Mouse (Mus musculus) CH12.LX (cell line): ENCODE measurements around the gene Proca1. TPM values are rescaled to one million over a fixed set of nuclear protein-coding genes. Genes with fewer than 3 reads are reported as not detected.

ENCODE experiments used
- DNase-seq: peaks from one replicate; pipeline ENCODE4 v3.0.0-alpha.2; 2013; ENCODE audit errors: extremely low read depth
- H3K27ac ChIP-seq: 2 replicates; pipeline ENCODE4 v1.5.1; 2012; ENCODE audit warnings: low read depth, mild to moderate bottlenecking, control low read depth, moderate library complexity; ENCODE audit not compliant: insufficient read depth
- H3K27me3 ChIP-seq: replicated peaks from 2 replicates; pipeline ENCODE3; 2012; ENCODE audit warnings: inconsistent platforms
- H3K36me3 ChIP-seq, 2 experiments: replicated peaks in 1 of 2; 2 replicates each; pipeline versions ENCODE3 to v1.6.1; 2012; ENCODE audit warnings: inconsistent platforms in 1 of 2, low read length in 1 of 2, mild to moderate bottlenecking in 1 of 2, mixed read lengths in 1 of 2, moderate library complexity in 1 of 2; ENCODE audit not compliant: control insufficient read depth in 1 of 2, insufficient read depth in 1 of 2
- H3K4me1 ChIP-seq, 2 experiments: 2 replicates each; pipeline ENCODE4 v1.6.1; 2012; ENCODE audit warnings: inconsistent platforms in 1 of 2, moderate library complexity in 1 of 2; ENCODE audit not compliant: insufficient read depth in 2 of 2, control insufficient read depth in 1 of 2
- H3K4me2 ChIP-seq: 2 replicates; pipeline ENCODE4 v1.6.1; 2012; ENCODE audit warnings: low read depth, mild to moderate bottlenecking, control low read depth; ENCODE audit not compliant: poor library complexity, insufficient read depth, severe bottlenecking
- H3K4me3 ChIP-seq, 3 experiments: fragments of 150-350 bp in 1 of 3; sonication (generic) in 1 of 3; replicated peaks in 1 of 3; 2 replicates each; pipeline versions ENCODE3 to v1.5.1; 2011 to 2012; ENCODE audit warnings: low read depth in 2 of 3, low read length in 2 of 3, mild to moderate bottlenecking in 2 of 3, moderate library complexity in 2 of 3, control low read depth in 1 of 3, improper control_type of control experiment in 1 of 3, inconsistent platforms in 1 of 3, mixed read lengths in 1 of 3; ENCODE audit not compliant: poor library complexity in 1 of 3
- H3K79me2 ChIP-seq: replicated peaks from 2 replicates; pipeline ENCODE4 v1.6.1; 2012; ENCODE audit warnings: mild to moderate bottlenecking, moderate library complexity; ENCODE audit not compliant: control insufficient read depth, poor library complexity, insufficient read depth, severe bottlenecking; ENCODE audit errors: extremely low read depth
- H3K9ac ChIP-seq: 2 replicates; pipeline ENCODE4 v1.6.1; 2012; ENCODE audit warnings: low read depth, mild to moderate bottlenecking, control low read depth, moderate library complexity; ENCODE audit not compliant: insufficient read depth
- H3K9me3 ChIP-seq: replicated peaks from 2 replicates; pipeline ENCODE3; 2012; ENCODE audit warnings: low read length, inconsistent platforms, mixed read lengths
- CHD1 ChIP-seq: IDR thresholded peaks from 2 replicates; pipeline ENCODE4 v1.6.1; 2012; ENCODE audit warnings: low read depth, low read length, improper control_type of control experiment, inconsistent platforms
- CHD2 ChIP-seq: IDR thresholded peaks from 2 replicates; pipeline ENCODE4 v1.6.1; 2011; ENCODE audit warnings: low read length, improper control_type of control experiment
- CTCF ChIP-seq, 2 experiments: IDR thresholded peaks in 1 of 2; conservative IDR thresholded peaks in 1 of 2; 2 replicates each; pipeline ENCODE4 v1.5.1; 2011 to 2012; ENCODE audit warnings: low read depth in 2 of 2, low read length in 2 of 2, improper control_type of control experiment in 1 of 2, inconsistent platforms in 1 of 2, mild to moderate bottlenecking in 1 of 2, moderate library complexity in 1 of 2
- ELF1 ChIP-seq: IDR thresholded peaks from 2 replicates; pipeline ENCODE4 v1.6.1; 2014; ENCODE audit warnings: low read depth, mild to moderate bottlenecking, inconsistent platforms, low read length, improper control_type of control experiment
- EP300 ChIP-seq: IDR thresholded peaks from 2 replicates; pipeline ENCODE4 v1.6.1; 2011; ENCODE audit warnings: low read length, improper control_type of control experiment
- ETS1 ChIP-seq: conservative IDR thresholded peaks from 2 replicates; pipeline ENCODE4 v1.6.1; 2012; ENCODE audit warnings: low read depth, mild to moderate bottlenecking, inconsistent platforms, low read length, improper control_type of control experiment, moderate library complexity
- GABPA ChIP-seq: IDR thresholded peaks from 2 replicates; pipeline ENCODE4 v1.6.1; 2012; ENCODE audit warnings: low read depth, low read length, improper control_type of control experiment, inconsistent platforms; ENCODE audit not compliant: insufficient replicate concordance
- HCFC1 ChIP-seq: IDR thresholded peaks from 2 replicates; pipeline ENCODE4 v1.6.1; 2012; ENCODE audit warnings: low read depth, mild to moderate bottlenecking, inconsistent platforms, low read length, improper control_type of control experiment
- IRF4 ChIP-seq: IDR thresholded peaks from 2 replicates; pipeline ENCODE4 v1.6.1; 2014; ENCODE audit warnings: low read depth, mild to moderate bottlenecking, inconsistent platforms, low read length, improper control_type of control experiment
- JUN ChIP-seq: IDR thresholded peaks from 2 replicates; pipeline ENCODE4 v1.6.1; 2011; ENCODE audit warnings: low read depth, mild to moderate bottlenecking, low read length, improper control_type of control experiment, moderate library complexity; ENCODE audit not compliant: insufficient read depth
- JUND ChIP-seq: conservative IDR thresholded peaks from 2 replicates; pipeline ENCODE4 v1.6.1; 2011; ENCODE audit warnings: low read depth, low read length, improper control_type of control experiment
- KAT2A ChIP-seq: IDR thresholded peaks from 2 replicates; pipeline ENCODE4 v1.6.1; 2012; ENCODE audit warnings: low read length, improper control_type of control experiment, inconsistent platforms; ENCODE audit not compliant: insufficient replicate concordance
- MAFK ChIP-seq: IDR thresholded peaks from 2 replicates; pipeline ENCODE4 v1.6.1; 2011; ENCODE audit warnings: low read length, improper control_type of control experiment; ENCODE audit not compliant: insufficient replicate concordance
- MAX ChIP-seq: IDR thresholded peaks from 2 replicates; pipeline ENCODE4 v1.6.1; 2011; ENCODE audit warnings: low read length, improper control_type of control experiment
- MAZ ChIP-seq: IDR thresholded peaks from 2 replicates; pipeline ENCODE4 v1.6.1; 2012; ENCODE audit warnings: low read depth, mild to moderate bottlenecking, inconsistent platforms, low read length, improper control_type of control experiment, moderate library complexity
- MEF2A ChIP-seq: IDR thresholded peaks from 2 replicates; pipeline ENCODE4 v1.6.1; 2014; ENCODE audit warnings: low read depth, mild to moderate bottlenecking, inconsistent platforms, low read length, improper control_type of control experiment, borderline replicate concordance
- MYC ChIP-seq: IDR thresholded peaks from 2 replicates; pipeline ENCODE4 v1.6.1; 2011; ENCODE audit warnings: low read depth, mild to moderate bottlenecking, improper control_type of control experiment, low read length
- NRF1 ChIP-seq: IDR thresholded peaks from 2 replicates; pipeline ENCODE4 v1.6.1; 2014; ENCODE audit warnings: low read depth, mild to moderate bottlenecking, inconsistent platforms, low read length, improper control_type of control experiment, moderate library complexity
- PAX5 ChIP-seq: IDR thresholded peaks from 2 replicates; pipeline ENCODE4 v1.6.1; 2012; ENCODE audit warnings: low read length, inconsistent platforms, mixed read lengths
- POLR2A ChIP-seq: IDR thresholded peaks from 2 replicates; pipeline ENCODE4 v1.6.1; 2011; ENCODE audit warnings: low read depth, mild to moderate bottlenecking, improper control_type of control experiment, low read length
- POLR2AphosphoS2 ChIP-seq: IDR thresholded peaks from 2 replicates; pipeline ENCODE4 v1.6.1; 2011; ENCODE audit warnings: low read depth, low read length, improper control_type of control experiment
- RAD21 ChIP-seq: IDR thresholded peaks from 2 replicates; pipeline ENCODE4 v1.6.1; 2011; ENCODE audit warnings: low read depth, mild to moderate bottlenecking, low read length, improper control_type of control experiment, moderate library complexity
- RCOR1 ChIP-seq: conservative IDR thresholded peaks from 2 replicates; pipeline ENCODE4 v1.6.1; 2012; ENCODE audit warnings: low read depth, mild to moderate bottlenecking, inconsistent platforms, low read length, improper control_type of control experiment
- SMC3 ChIP-seq: IDR thresholded peaks from 2 replicates; pipeline ENCODE4 v1.6.1; 2011; ENCODE audit warnings: low read depth, low read length, improper control_type of control experiment
- TCF12 ChIP-seq: IDR thresholded peaks from 2 replicates; pipeline ENCODE4 v1.6.1; 2014; ENCODE audit warnings: low read depth, mild to moderate bottlenecking, inconsistent platforms, low read length, improper control_type of control experiment
- USF2 ChIP-seq: conservative IDR thresholded peaks from 2 replicates; pipeline ENCODE4 v1.6.1; 2011; ENCODE audit warnings: low read depth, low read length, improper control_type of control experiment
- ZC3H11A ChIP-seq: IDR thresholded peaks from 2 replicates; pipeline ENCODE4 v1.6.1; 2012; ENCODE audit warnings: low read depth, mild to moderate bottlenecking, inconsistent platforms, low read length, improper control_type of control experiment
- ZKSCAN1 ChIP-seq: IDR thresholded peaks from 2 replicates; pipeline ENCODE4 v1.6.1; 2012; ENCODE audit warnings: low read depth, inconsistent platforms, low read length, improper control_type of control experiment, borderline replicate concordance
- ZMIZ1 ChIP-seq: IDR thresholded peaks from 2 replicates; pipeline ENCODE4 v1.6.1; 2012; ENCODE audit warnings: low read depth, mild to moderate bottlenecking, inconsistent platforms, low read length, improper control_type of control experiment
- dilution Hi-C: fragments of 300-500 bp; cut with MboI; formaldehyde crosslinking; loops from 2 replicates; pipeline ENCODE4 v1.14.3; 2020; ENCODE audit warnings: low sequenced_read_pairs; ENCODE audit not compliant: extremely low pct_unique_long_range_greater_than_20kb, extremely low pct_ligation_motif_present
- in situ Hi-C: fragments of 300-500 bp; cut with MboI; formaldehyde crosslinking; loops from 3 replicates; pipeline ENCODE4 v1.14.3; 2019; ENCODE audit warnings: low sequenced_read_pairs, low pct_ligation_motif_present, low pct_unique_long_range_greater_than_20kb, mixed read lengths
- polyA plus RNA-seq: library from polyadenylated mRNA; unstranded; fragments of >175 nt; gene quantifications from 2 replicates; pipeline ENCODE4 v1.2.1, GENCODE M21; 2012; ENCODE audit warnings: low read depth; ENCODE audit not compliant: insufficient read length
- total RNA-seq, 2 experiments: library from RNA; depleted of rRNA; stranded (reverse); fragments of 300-350 nt in 1 of 2; fragments of >200 nt in 1 of 2; gene quantifications; 2 replicates each; pipeline ENCODE4 v1.2.3; 2012 to 2014

The Proca1 gene
- total and polyA plus RNA-seq, 3 experiments: 0.40 TPM; not detected in 2

DNA sequence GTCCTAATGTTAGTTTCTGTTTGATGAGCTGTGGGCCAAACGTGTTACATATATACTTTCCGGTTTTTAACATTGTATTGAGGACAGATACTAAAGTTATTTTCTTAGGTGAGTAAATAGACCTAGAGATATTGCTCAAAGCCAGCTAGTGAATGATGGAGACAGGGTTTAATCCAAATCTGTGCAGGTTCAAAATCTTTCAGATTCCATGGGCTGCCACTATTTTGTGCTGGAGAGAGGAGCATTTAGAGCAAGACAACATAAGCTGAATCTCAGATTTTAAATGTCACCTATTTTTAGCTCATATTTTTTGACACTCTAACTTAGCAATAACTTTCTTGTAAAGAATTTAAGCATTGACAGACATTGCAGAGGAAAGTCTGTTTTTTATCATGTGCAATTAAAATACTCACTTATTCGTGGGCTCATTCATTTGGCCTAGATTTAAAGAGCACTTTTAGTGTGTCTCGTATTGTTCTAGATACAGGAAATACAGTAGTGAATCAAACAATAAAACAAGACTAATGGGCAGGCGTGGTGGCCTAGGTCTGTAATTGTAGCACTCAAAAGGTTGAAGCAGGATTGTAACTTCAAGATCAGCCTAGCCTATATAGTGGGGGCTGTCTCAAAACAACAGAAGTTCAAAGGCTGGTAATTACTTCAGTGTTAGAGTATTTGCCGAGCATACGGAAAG is 53.3 kb downstream of the Proca1 start (continued):
- TF ChIP-seq EP300 (peak; percentile 35; the same call in 1 of the 2 replicates), MAX (no peak; the same call in 1 of the 2 replicates), JUND (no peak), MAFK (0 out of 2 replicates have a peak, but pooled peaks have one; percentile 21), CHD1 (peak; percentile 88), GABPA (no peak)

DNA sequence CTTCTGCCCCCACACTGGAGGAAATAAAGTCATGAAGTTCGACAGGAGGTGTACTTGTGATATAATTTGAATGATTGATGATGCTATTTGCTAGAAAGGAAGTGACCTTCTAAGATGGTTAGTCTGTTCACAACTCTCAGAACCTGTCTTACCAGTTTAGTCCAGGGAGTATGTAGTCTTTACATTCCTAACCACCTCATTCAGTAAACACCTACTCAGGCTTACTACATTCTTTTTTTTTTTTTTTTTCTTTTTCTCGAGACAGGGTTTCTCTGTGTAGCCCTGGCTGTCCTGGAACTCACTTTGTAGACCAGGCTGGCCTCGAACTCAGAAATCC is 53.8 kb downstream of the Proca1 start:
- in situ Hi-C loops: no loop called here
- TF ChIP-seq ZMIZ1: 0 out of 2 replicates have a peak, but pooled peaks have one; percentile 9
- no peak for TF ChIP-seq ETS1
- TF ChIP-seq, all 38 proteins: peak for 1
- H3K27me3 ChIP-seq: no peaks in the 10 kb centered on the region
- no peak for DNase-seq
- H3K9ac ChIP-seq: peak overlapping the region; percentile 97
- peaks cover 8 to 59% of the 10 kb centered on the region in 2 experiments for H3K4me1 ChIP-seq
- peak overlapping the region; percentile 3; the same call in 1 of the 2 replicates for H3K27ac ChIP-seq
- dilution Hi-C loops: no loop called here
- H3K4me2 ChIP-seq: peak overlapping the region; percentile 100
- H3K79me2 ChIP-seq: peaks cover 74% of the 10 kb centered on the region
- peak overlapping the region; percentile 91 to 98 (median 97) for H3K4me3 ChIP-seq
- H3K9me3 ChIP-seq: no peaks in the 10 kb centered on the region
- peaks cover 13 to 42% of the 10 kb centered on the region in 2 experiments for H3K36me3 ChIP-seq

DNA sequence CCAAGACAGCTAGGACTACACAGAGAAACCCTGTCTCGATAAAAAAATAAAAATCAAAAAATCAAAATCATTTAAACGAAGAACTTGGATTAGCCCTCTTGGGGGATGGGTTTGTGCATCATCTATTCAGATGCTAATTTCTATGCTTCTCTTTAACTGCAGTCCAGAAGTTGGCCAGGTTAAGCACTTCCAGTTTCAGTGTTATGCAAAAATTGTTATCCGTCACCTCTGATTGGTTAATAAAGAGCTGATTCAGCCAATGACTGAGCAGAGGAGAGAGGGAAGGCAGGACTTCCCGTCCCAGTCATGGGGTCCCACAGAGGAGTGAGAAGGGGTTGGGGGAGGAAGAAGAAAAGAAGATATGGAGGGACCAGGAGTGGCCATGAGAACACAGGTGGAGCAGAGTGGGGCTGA is 54.5 kb downstream of the Proca1 start:
- H3K4me3 ChIP-seq: peak overlapping the region; percentile 64 to 98 (median 65)
- TF ChIP-seq POLR2AphosphoS2 (no peak; the same call in 1 of the 2 replicates), MAX (0 out of 2 replicates have a peak, but pooled peaks have one; percentile 29), NRF1 (no peak), SMC3 (no peak), HCFC1 (peak; percentile 78), ZC3H11A (no peak), ZKSCAN1 (no peak), MAFK (peak; percentile 80), RAD21 (no peak), MYC (0 out of 2 replicates have a peak, but pooled peaks have one; percentile 61), MAZ (no peak), USF2 (no peak), CTCF (conservative IDR thresholded peaks at IDR 0.05 in 1 of 2, IDR thresholded peaks at IDR 0.05 in 1 of 2; ENCODE audit: low read depth in 2 of 2, low read length in 2 of 2) (no peak), TCF12 (peak; percentile 51; the same call in 1 of the 2 replicates), RCOR1 (no peak), JUN (no peak), JUND (no peak), POLR2A (peak; percentile 85), CHD2 (peak; percentile 92), IRF4 (peak; percentile 48), MEF2A (no peak; the same call in 1 of the 2 replicates), KAT2A (peak; percentile 50; the same call in 1 of the 2 replicates), PAX5 (no peak), ELF1 (peak; percentile 83)

More for the DNA sequence above, 54.5 kb downstream of the Proca1 start:
- H3K27me3 ChIP-seq: no peaks in the 10 kb centered on the region
- peaks cover 18 to 44% of the 10 kb centered on the region in 2 experiments for H3K36me3 ChIP-seq
- peak overlapping the region; percentile 100 for H3K4me2 ChIP-seq
- peak overlapping the region; percentile 19; the same call in 1 of the 2 replicates for H3K27ac ChIP-seq
- in situ Hi-C loops (no loop called here), dilution Hi-C loops (no loop called here)
- H3K9ac ChIP-seq: peak overlapping the region; percentile 97
- H3K79me2 ChIP-seq: peaks cover 67% of the 10 kb centered on the region
- no peaks in the 10 kb centered on the region for H3K9me3 ChIP-seq
- H3K4me1 ChIP-seq: peaks cover 8 to 53% of the 10 kb centered on the region in 2 experiments
- peak; percentile 96 for DNase-seq
